Comparison of ENCODE assay signal across 18 mouse cellular contexts in genomic region chr11:67509219-67509876, GRCm38 (mm10). TPM values are rescaled to one million over a fixed set of nuclear protein-coding genes. Genes with fewer than 3 reads are reported as not detected.
DNase-seq lines count a peak whose midpoint lies in the region; ATAC-seq and TF ChIP-seq lines count a peak whose summit lies in the region.
"Had no signal": no experiment of that assay in that cellular context is flagged by ENCODE, and none has a peak within 500 bp of the region (broad histone marks: within the 10 kb centered on the region; RNA-seq: fewer than 3 reads in every experiment).

No protein-coding gene starts in this region.

- in situ Hi-C loops in CH12.LX (cut with MboI; ENCODE audit: low pct_ligation_motif_present, low pct_unique_long_range_greater_than_20kb, low sequenced_read_pairs) = no loop called here

- TF ChIP-seq POLR2A in CH12.LX (IDR thresholded peaks at IDR 0.05; ENCODE audit: low read depth, low read length) = no peak

- H3K4me2 ChIP-seq in kidney, embryonic 16.5 days (replicated peaks; ENCODE audit: low read depth, low read length) = no peak overlapping the region
- no peak overlapping the region for H3K4me2 ChIP-seq in CH12.LX (ENCODE audit: insufficient read depth, low read depth, poor library complexity, severe bottlenecking)
- H3K4me2 ChIP-seq in hindbrain, postnatal 0 days (ENCODE audit: low read depth, low read length) = no peak overlapping the region
- H3K4me2 ChIP-seq: forebrain, embryonic 15.5 days; heart, embryonic 12.5 days; hindbrain, embryonic 14.5 days had no signal

- TF ChIP-seq EP300 in CH12.LX (IDR thresholded peaks at IDR 0.05; ENCODE audit: low read length) = no peak

- no peak overlapping the region for H3K4me3 ChIP-seq in kidney, embryonic 16.5 days (ENCODE audit: low read length)
- H3K4me3 ChIP-seq in CH12.LX (replicated peaks in 1 of 3; ENCODE audit: low read depth in 2 of 3, low read length in 2 of 3, poor library complexity in 1 of 3) = no peak overlapping the region
- no peak overlapping the region for H3K4me3 ChIP-seq in hindbrain, postnatal 0 days (ENCODE audit: low read length)
- H3K4me3 ChIP-seq: forebrain, embryonic 15.5 days; heart, embryonic 12.5 days; hindbrain, embryonic 10.5 days had no signal

- no peaks in the 10 kb centered on the region for H3K36me3 ChIP-seq in kidney, embryonic 16.5 days (ENCODE audit: insufficient read depth, low read length)
- no peaks in the 10 kb centered on the region for H3K36me3 ChIP-seq in CH12.LX (replicated peaks in 1 of 2; ENCODE audit: control insufficient read depth in 1 of 2, insufficient read depth in 1 of 2, low read length in 1 of 2)
- H3K36me3 ChIP-seq in hindbrain, postnatal 0 days (ENCODE audit: insufficient read depth, low read length) = no peaks in the 10 kb centered on the region
- H3K36me3 ChIP-seq: forebrain, embryonic 15.5 days; heart, embryonic 12.5 days; hindbrain, embryonic 10.5 days had no signal

- no peaks in the 10 kb centered on the region for H3K27me3 ChIP-seq in kidney, embryonic 16.5 days (ENCODE audit: insufficient read depth, low read length)
- no peaks in the 10 kb centered on the region for H3K27me3 ChIP-seq in CH12.LX (replicated peaks)
- H3K27me3 ChIP-seq in hindbrain, postnatal 0 days (ENCODE audit: insufficient read depth, low read length) = no peaks in the 10 kb centered on the region
- H3K27me3 ChIP-seq: forebrain, embryonic 15.5 days; heart, embryonic 12.5 days had no signal

- H3K27ac ChIP-seq in kidney, embryonic 16.5 days (ENCODE audit: low read length) = no peak overlapping the region
- no peak overlapping the region for H3K27ac ChIP-seq in CH12.LX (ENCODE audit: insufficient read depth, low read depth)
- no peak overlapping the region for H3K27ac ChIP-seq in hindbrain, postnatal 0 days
- H3K27ac ChIP-seq: forebrain, embryonic 15.5 days; hindbrain, embryonic 10.5 days; hindbrain, embryonic 14.5 days had no signal

- H3K4me1 ChIP-seq in kidney, embryonic 16.5 days (ENCODE audit: insufficient read depth, low read length) = peaks cover under 1% of the 10 kb centered on the region
- peaks cover 0 to 4% of the 10 kb centered on the region in 2 experiments; a peak in 1 of 4 replicates for H3K4me1 ChIP-seq in CH12.LX (ENCODE audit: control insufficient read depth in 1 of 2, insufficient read depth in 2 of 2)
- H3K4me1 ChIP-seq in hindbrain, postnatal 0 days (ENCODE audit: insufficient read depth, low read length) = no peaks in the 10 kb centered on the region; the same call in 1 of the 2 replicates
- H3K4me1 ChIP-seq: forebrain, embryonic 15.5 days; heart, embryonic 12.5 days; hindbrain, embryonic 10.5 days had no signal

- no peak overlapping the region for H3K9ac ChIP-seq in kidney, embryonic 16.5 days (replicated peaks; ENCODE audit: low read length)
- no peak overlapping the region for H3K9ac ChIP-seq in CH12.LX (ENCODE audit: insufficient read depth, low read depth)
- no peak overlapping the region for H3K9ac ChIP-seq in hindbrain, postnatal 0 days (replicated peaks; ENCODE audit: low read length)
- H3K9ac ChIP-seq: forebrain, embryonic 15.5 days; heart, embryonic 12.5 days; hindbrain, embryonic 14.5 days had no signal

- TF ChIP-seq CTCF in CH12.LX (conservative IDR thresholded peaks at IDR 0.05 in 1 of 2, IDR thresholded peaks at IDR 0.05 in 1 of 2; ENCODE audit: low read depth in 2 of 2, low read length in 2 of 2) = no peak
- no peak for TF ChIP-seq CTCF in hindbrain, postnatal 0 days (IDR thresholded peaks at IDR 0.05; ENCODE audit: low read depth)

- 71% methylated on average over 1 of the region's 1 CpGs for WGBS in kidney, embryonic 16.5 days
- WGBS in hindbrain, postnatal 0 days = 53% methylated on average over 1 of the region's 1 CpGs

- dilution Hi-C loops in CH12.LX (cut with MboI; ENCODE audit: extremely low pct_ligation_motif_present, extremely low pct_unique_long_range_greater_than_20kb, low sequenced_read_pairs) = no loop called here

- TF ChIP-seq RAD21 in CH12.LX (IDR thresholded peaks at IDR 0.05; ENCODE audit: low read depth, low read length) = no peak

- no peaks in the 10 kb centered on the region for H3K9me3 ChIP-seq in kidney, embryonic 16.5 days (ENCODE audit: low read length)
- no peaks in the 10 kb centered on the region for H3K9me3 ChIP-seq in CH12.LX (replicated peaks; ENCODE audit: low read length)
- H3K9me3 ChIP-seq in hindbrain, postnatal 0 days (ENCODE audit: low read length) = no peaks in the 10 kb centered on the region
- H3K9me3 ChIP-seq: forebrain, embryonic 15.5 days; heart, embryonic 12.5 days; hindbrain, embryonic 10.5 days had no signal

- no peak for ATAC-seq in kidney, embryonic 16.5 days (ENCODE audit: low FRiP score, low TSS enrichment)
- no peak for ATAC-seq in hindbrain, postnatal 0 days
- ATAC-seq: CD4-positive, CD25-positive, alpha-beta regulatory T cell, adult 4 months; forebrain, embryonic 15.5 days had no signal

- DNase-seq in kidney, postnatal 14 days = peak; percentile 32
- DNase-seq in CH12.LX (ENCODE audit: extremely low read depth) = no peak
- DNase-seq in Muller cell, postnatal 12 days (ENCODE audit: inconsistent ontology term) = peak; percentile 74
- peak; percentile 49 for DNase-seq in brain, adult 2 months (ENCODE audit: low read depth, low spot score)
- no peak for DNase-seq in hindbrain, postnatal 0 days (ENCODE audit: low spot score)
- no peak for DNase-seq in lung, postnatal 25 days (ENCODE audit: low spot score)
- DNase-seq: adrenal gland, postnatal 25 days; B cell, adult 2 months; cerebellum, adult 2 months; cerebellum, postnatal 10 days; gastrocnemius, postnatal 25 days; kidney, adult 11 months had no signal

- no peaks in the 10 kb centered on the region for H3K79me2 ChIP-seq in CH12.LX (replicated peaks; ENCODE audit: control insufficient read depth, extremely low read depth, insufficient read depth, poor library complexity, severe bottlenecking)

TF ChIP-seq in CH12.LX, 34 proteins besides CTCF, POLR2A, EP300 and RAD21:
- TF ChIP-seq MAFK (IDR thresholded peaks at IDR 0.05; ENCODE audit: insufficient replicate concordance, low read length) (peak; percentile 90), ZMIZ1 (IDR thresholded peaks at IDR 0.05; ENCODE audit: low read depth, low read length) (no peak), MXI1 (IDR thresholded peaks at IDR 0.05; ENCODE audit: low read depth, low read length) (no peak), TBP (conservative IDR thresholded peaks at IDR 0.05; ENCODE audit: low read depth, low read length) (no peak), ETS1 (conservative IDR thresholded peaks at IDR 0.05; ENCODE audit: low read depth, low read length) (no peak), PAX5 (IDR thresholded peaks at IDR 0.05; ENCODE audit: low read length) (no peak)

RNA-seq across cellular contexts. Expression of gene Gas7, which starts 54.1 kb away (rescaled TPM):
- polyA plus RNA-seq in kidney, embryonic 16.5 days (2015; fragmentation: Nextera tagmentation; extraction: Ambion mirVana) = 11.2 and 12.3 TPM in 2 replicates
- total RNA-seq in CH12.LX (2012; rRNA removed) = 7.0 and 7.4 TPM in 2 replicates
- total RNA-seq in CH12.LX (2014; rRNA removed) = 5.9 and 7.0 TPM in 2 replicates
- 20.8 and 21.7 TPM in 2 replicates for polyA plus RNA-seq in CH12.LX (2012; ENCODE audit: insufficient read length, low read depth)
- total RNA-seq in hindbrain, postnatal 0 days (2014; rRNA removed) = 73.1 and 76.0 TPM in 2 replicates
- polyA plus RNA-seq in hindbrain, postnatal 0 days (2015; fragmentation: Nextera tagmentation; extraction: Ambion mirVana) = 43.8 and 46.8 TPM in 2 replicates

Comparison
In these comparisons a context has a peak if more than half of its experiments do, and no peak if none do; other contexts are left out.
1. DNase-seq: peak in kidney, postnatal 14 days (single experiment), Muller cell, postnatal 12 days (single experiment) and brain, adult 2 months (single experiment); none in CH12.LX (single experiment), hindbrain, postnatal 0 days (single experiment) and lung, postnatal 25 days (single experiment).